Mouse (Mus musculus): ENCODE measurements around the gene Ruvbl1.

- TF ChIP-seq TAL1 (IDR thresholded peaks at IDR 0.05; ENCODE audit: low read length): no peak
- no peak for TF ChIP-seq GATA1 (IDR thresholded peaks at IDR 0.05; ENCODE audit: low read length)
Measured at GRCm38 (mm10) chr6:88515971-88516370, 50.8 kb downstream of the Ruvbl1 start.

Data from erythroblast, embryonic 14.5 days (primary cell).